Mouse (Mus musculus) forebrain, embryonic 12.5 days (tissue): ENCODE measurements around the gene Pdgfc. TPM values are rescaled to one million over a fixed set of nuclear protein-coding genes. Genes with fewer than 3 reads are reported as not detected.

Experiments used
- ATAC-seq: fragments of 200-750 bp; cut with Nextera tagmentation; 2 replicates; pipeline ENCODE4 v1.8.0; 2017; ENCODE audit warnings: moderate TSS enrichment; ENCODE audit not compliant: low FRiP score
- H3K27ac ChIP-seq: fragments of 300-500 bp; sonication (generic); 2 replicates; pipeline ENCODE4 v1.5.1; 2016; ENCODE audit warnings: mild to moderate bottlenecking
- H3K27me3 ChIP-seq: fragments of 300-500 bp; sonication (generic); 2 replicates; pipeline ENCODE4 v1.6.1; 2016; ENCODE audit warnings: mild to moderate bottlenecking
- H3K36me3 ChIP-seq: fragments of 300-500 bp; sonication (generic); replicated peaks from 2 replicates; pipeline ENCODE4 v1.6.1; 2016; ENCODE audit warnings: mild to moderate bottlenecking
- H3K4me1 ChIP-seq: fragments of 300-500 bp; sonication (generic); 2 replicates; pipeline ENCODE4 v1.6.1; 2016
- H3K4me2 ChIP-seq: fragments of 300-500 bp; sonication (generic); 2 replicates; pipeline ENCODE4 v1.6.1; 2016; ENCODE audit warnings: mild to moderate bottlenecking, moderate library complexity
- H3K4me3 ChIP-seq: fragments of 300-500 bp; sonication (generic); replicated peaks from 2 replicates; pipeline ENCODE4 v1.5.1; 2016; ENCODE audit warnings: mild to moderate bottlenecking
- H3K9ac ChIP-seq: fragments of 300-500 bp; sonication (generic); 2 replicates; pipeline ENCODE4 v1.6.1; 2016; ENCODE audit warnings: mild to moderate bottlenecking
- H3K9me3 ChIP-seq: fragments of 300-500 bp; sonication (generic); 2 replicates; pipeline ENCODE4 v1.6.1; 2016
- WGBS: fragments of 180-500 bp; shearing (Covaris S2); methylation state at CpG from one replicate; pipeline ENCODE4 v1.1.7; 2016; 5-methylcytosine and 5-hydroxymethylcytosine counted together
- polyA plus RNA-seq: library from polyadenylated mRNA; unstranded; fragments of >200 nt; fragmentation: Nextera tagmentation; extraction: Ambion mirVana; gene quantifications from 2 replicates; pipeline ENCODE4 v1.2.1, GENCODE M21; 2016

Pdgfc gene
- polyA plus RNA-seq, result 10.1 and 11.4 TPM in 2 replicates

DNA sequence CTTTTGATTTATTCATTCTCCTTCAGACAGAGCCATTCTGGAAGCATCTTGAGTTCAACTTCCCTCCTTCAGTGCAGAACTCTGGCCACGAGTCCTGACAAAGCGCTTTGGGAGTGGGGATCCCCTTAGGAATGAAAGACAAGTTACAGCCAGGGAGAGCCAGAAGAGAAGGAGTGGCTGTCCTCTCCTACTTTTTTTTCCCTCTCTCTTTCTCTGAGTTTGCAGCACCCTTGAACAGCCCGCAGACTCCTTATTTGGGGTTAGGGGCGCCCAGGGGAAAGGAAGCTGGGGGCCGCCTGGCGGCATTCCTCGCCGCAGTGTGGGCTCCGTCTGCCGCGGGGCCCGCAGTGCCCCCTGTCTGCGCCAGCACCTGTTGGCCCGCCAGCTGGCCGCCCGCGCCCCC lies at the start of gene Pdgfc:
Gene Pdgfc, plus strand, starts transcription at position 266 of the 403 bp plus-strand sequence.
- no peaks in the 10 kb centered on the region for H3K36me3 ChIP-seq
- H3K27ac ChIP-seq, result peak within 1 kb of the TSS; percentile 81
- H3K4me3 ChIP-seq, result peak within 1 kb of the TSS; percentile 66
- H3K4me1 ChIP-seq, result peaks cover 5% of the 10 kb centered on the region; the same call in 1 of the 2 replicates
- no peaks in the 10 kb centered on the region for H3K27me3 ChIP-seq
- no peaks in the 10 kb centered on the region for H3K9me3 ChIP-seq
- H3K4me2 ChIP-seq, result peak within 1 kb of the TSS; percentile 83
- WGBS, result under 1% methylated on average over 11 of the region's 17 CpGs
- ATAC-seq, result no peak
- peak within 1 kb of the TSS; percentile 67 for H3K9ac ChIP-seq

GRCm38 (mm10) chr3:81009245-81009644 lies 27.0 kb upstream of the Pdgfc start:
- Histone ChIP-seq H3K9ac (no peak overlapping the region), H3K4me1 (no peaks in the 10 kb centered on the region), H3K4me3 (no peak overlapping the region), H3K4me2 (no peak overlapping the region), H3K9me3 (no peaks in the 10 kb centered on the region), H3K36me3 (no peaks in the 10 kb centered on the region), H3K27me3 (no peaks in the 10 kb centered on the region), H3K27ac (no peak overlapping the region)
- WGBS, result 88% methylated on average over 3 of the region's 3 CpGs
- ATAC-seq, result no peak

DNA sequence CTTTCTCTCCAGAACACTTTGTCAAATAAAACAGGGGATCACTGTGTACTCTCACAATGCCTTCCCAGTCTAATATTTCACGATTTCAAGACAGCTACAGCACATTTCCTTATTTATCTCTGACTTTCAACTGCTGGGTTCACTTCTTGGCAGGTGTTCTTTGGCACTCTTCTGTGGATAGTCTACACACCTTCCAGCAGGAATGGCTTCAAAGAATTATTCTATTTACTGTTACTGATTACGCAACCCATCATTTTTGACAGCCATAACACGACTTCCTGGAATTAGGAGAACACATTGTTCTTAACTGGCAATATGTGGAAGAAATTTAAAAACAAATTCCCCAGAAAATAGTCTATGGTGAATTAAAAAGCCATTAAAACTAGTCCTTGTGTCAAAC lies 26.3 kb upstream of the Pdgfc start:
- 82% methylated on average over 3 of the region's 3 CpGs for WGBS
- Histone ChIP-seq H3K27me3 (no peaks in the 10 kb centered on the region), H3K9ac (no peak overlapping the region), H3K4me2 (no peak overlapping the region), H3K36me3 (no peaks in the 10 kb centered on the region), H3K4me3 (no peak overlapping the region), H3K9me3 (no peaks in the 10 kb centered on the region), H3K27ac (no peak overlapping the region), H3K4me1 (no peaks in the 10 kb centered on the region)
- ATAC-seq, result no peak

DNA sequence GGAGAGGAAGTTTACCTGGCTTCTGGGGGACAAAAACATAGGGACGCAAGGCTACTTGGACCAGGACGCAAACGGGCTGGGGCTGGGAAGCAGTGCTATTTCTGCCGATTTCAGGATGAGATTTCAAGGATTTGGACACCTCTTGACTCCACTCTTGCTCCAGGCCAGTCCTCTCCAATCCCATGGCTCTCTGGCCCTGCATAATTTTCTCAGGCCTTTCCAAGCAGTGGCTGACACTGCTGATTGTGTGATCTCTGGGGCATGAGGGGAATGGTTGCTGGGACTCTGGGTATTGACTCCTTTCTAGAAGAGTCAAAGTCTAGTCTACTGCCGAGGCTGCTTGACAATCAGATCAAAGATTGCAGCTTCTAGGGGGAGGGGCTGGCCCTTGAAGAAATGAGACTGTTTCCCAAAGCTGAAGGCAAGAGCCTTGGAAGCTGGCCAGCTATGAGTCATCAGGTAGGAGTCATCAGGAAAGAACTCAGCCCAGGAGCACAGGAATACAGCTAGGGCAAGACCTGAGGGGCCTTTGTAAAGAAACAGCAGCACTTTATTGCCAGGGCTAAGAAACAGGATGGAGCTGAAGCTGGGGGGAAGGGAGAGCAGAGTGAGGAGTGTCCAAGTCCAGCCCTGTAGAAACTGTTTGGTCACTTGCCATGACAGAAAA lies 18.7 kb upstream of the Pdgfc start:
- no peaks in the 10 kb centered on the region for H3K4me1 ChIP-seq
- H3K4me2 ChIP-seq, result no peak overlapping the region
- WGBS, result 83% methylated on average over 5 of the region's 5 CpGs
- no peaks in the 10 kb centered on the region for H3K27me3 ChIP-seq
- no peak overlapping the region for H3K4me3 ChIP-seq
- no peaks in the 10 kb centered on the region for H3K36me3 ChIP-seq
- no peaks in the 10 kb centered on the region for H3K9me3 ChIP-seq
- no peak for ATAC-seq
- no peak overlapping the region for H3K27ac ChIP-seq
- no peak overlapping the region for H3K9ac ChIP-seq

- WGBS, result 49% methylated on average over 1 of the region's 1 CpGs
- no peak overlapping the region for H3K4me2 ChIP-seq
- no peaks in the 10 kb centered on the region for H3K27me3 ChIP-seq
- H3K9me3 ChIP-seq, result no peaks in the 10 kb centered on the region
- no peaks in the 10 kb centered on the region for H3K4me1 ChIP-seq
- H3K27ac ChIP-seq, result no peak overlapping the region
- no peak for ATAC-seq
- no peak overlapping the region for H3K4me3 ChIP-seq
- H3K36me3 ChIP-seq, result no peaks in the 10 kb centered on the region
- no peak overlapping the region for H3K9ac ChIP-seq
Measured at GRCm38 (mm10) chr3:81020064-81020463, 16.2 kb upstream of the Pdgfc start.

DNA sequence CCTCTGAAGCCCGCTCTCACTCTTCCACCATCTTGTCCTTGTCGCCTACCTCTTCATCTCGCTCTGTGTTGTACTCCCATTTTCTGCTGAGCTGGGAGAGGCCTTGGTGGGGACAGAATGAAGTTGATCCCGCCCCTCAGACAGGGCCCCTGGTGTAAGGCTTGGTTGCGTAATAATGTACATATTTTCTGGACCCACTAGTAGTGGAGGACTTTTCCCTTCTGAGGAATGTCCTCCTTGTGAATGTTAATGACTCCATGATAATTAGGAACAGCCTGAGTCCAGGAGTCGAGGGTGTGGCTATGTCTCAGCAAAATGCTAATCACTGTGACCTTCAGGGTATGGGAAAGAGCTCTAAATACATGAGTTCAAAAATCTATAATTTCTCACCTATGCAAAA lies 14.4 kb upstream of the Pdgfc start:
- Histone ChIP-seq H3K4me3 (no peak overlapping the region), H3K4me2 (no peak overlapping the region), H3K27ac (no peak overlapping the region), H3K9me3 (no peaks in the 10 kb centered on the region), H3K9ac (no peak overlapping the region), H3K4me1 (no peaks in the 10 kb centered on the region), H3K27me3 (no peaks in the 10 kb centered on the region), H3K36me3 (no peaks in the 10 kb centered on the region)
- WGBS, result 82% methylated on average over 6 of the region's 6 CpGs
- ATAC-seq, result no peak

DNA sequence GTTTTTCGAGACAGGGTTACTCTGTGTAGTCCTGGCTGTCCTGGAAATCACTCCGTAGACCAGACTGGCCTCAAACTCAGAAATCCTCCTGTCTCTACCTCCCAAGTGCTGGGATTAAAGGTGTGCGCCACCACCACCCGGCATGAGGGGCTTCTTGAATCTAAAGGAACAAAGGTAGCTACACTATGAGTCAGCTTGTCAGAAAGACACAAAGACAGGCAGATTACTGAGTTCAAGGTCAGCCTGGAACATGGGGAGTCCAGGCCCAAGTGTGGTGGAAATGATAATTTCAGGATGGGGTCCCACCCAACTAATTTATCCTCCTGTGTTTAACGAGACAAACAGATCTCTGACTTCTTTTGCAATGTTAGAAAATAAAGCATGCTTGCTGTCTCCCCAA lies 13.9 kb upstream of the Pdgfc start:
- no peak overlapping the region for H3K4me2 ChIP-seq
- no peak for ATAC-seq
- no peak overlapping the region for H3K27ac ChIP-seq
- no peaks in the 10 kb centered on the region for H3K36me3 ChIP-seq
- no peaks in the 10 kb centered on the region for H3K27me3 ChIP-seq
- no peaks in the 10 kb centered on the region for H3K9me3 ChIP-seq
- H3K9ac ChIP-seq, result no peak overlapping the region
- no peaks in the 10 kb centered on the region for H3K4me1 ChIP-seq
- H3K4me3 ChIP-seq, result no peak overlapping the region
- WGBS, result 76% methylated on average over 5 of the region's 5 CpGs

- Histone ChIP-seq H3K36me3 (no peaks in the 10 kb centered on the region), H3K4me2 (no peak overlapping the region), H3K9ac (no peak overlapping the region), H3K27me3 (no peaks in the 10 kb centered on the region), H3K27ac (no peak overlapping the region), H3K9me3 (no peaks in the 10 kb centered on the region), H3K4me3 (no peak overlapping the region), H3K4me1 (no peaks in the 10 kb centered on the region)
- no peak for ATAC-seq
- 76% methylated on average over 1 of the region's 1 CpGs for WGBS
Measured at GRCm38 (mm10) chr3:81022845-81023244, 13.4 kb upstream of the Pdgfc start.

DNA sequence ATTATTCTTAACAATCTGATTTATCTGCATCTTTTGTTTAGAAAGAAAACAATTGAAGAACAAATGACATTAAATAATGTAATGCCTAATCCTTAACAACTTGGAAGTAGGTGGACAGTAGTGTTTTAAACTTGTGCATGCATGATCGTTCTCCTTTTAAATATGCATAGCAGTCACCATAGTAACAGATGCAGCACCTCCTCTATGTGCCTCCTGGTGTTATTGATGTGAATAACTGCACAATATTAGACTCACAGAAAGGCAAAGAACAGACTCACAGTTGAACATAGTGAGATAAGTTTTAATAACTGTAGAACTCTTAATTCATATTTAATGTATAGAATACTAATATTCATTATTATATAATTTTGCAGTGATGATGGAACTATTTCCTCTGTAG lies 12.6 kb upstream of the Pdgfc start:
- 23% methylated on average over 1 of the region's 1 CpGs for WGBS
- no peak for ATAC-seq

GRCm38 (mm10) chr3:81025568-81026213 lies 10.5 kb upstream of the Pdgfc start:
- H3K9ac ChIP-seq, result no peak overlapping the region
- H3K27me3 ChIP-seq, result no peaks in the 10 kb centered on the region
- WGBS, result 71% methylated on average over 9 of the region's 9 CpGs
- no peaks in the 10 kb centered on the region for H3K36me3 ChIP-seq
- H3K4me2 ChIP-seq, result no peak overlapping the region
- H3K9me3 ChIP-seq, result no peaks in the 10 kb centered on the region
- H3K4me1 ChIP-seq, result no peaks in the 10 kb centered on the region
- H3K4me3 ChIP-seq, result no peak overlapping the region
- ATAC-seq, result peak; percentile 52; the same call in 1 of the 2 replicates
- H3K27ac ChIP-seq, result no peak overlapping the region

More for the DNA sequence above, 12.6 kb upstream of the Pdgfc start:
- H3K4me3 ChIP-seq, result no peak overlapping the region
- H3K4me2 ChIP-seq, result no peak overlapping the region
- no peaks in the 10 kb centered on the region for H3K4me1 ChIP-seq
- H3K9ac ChIP-seq, result no peak overlapping the region
- H3K27ac ChIP-seq, result no peak overlapping the region
- no peaks in the 10 kb centered on the region for H3K27me3 ChIP-seq
- H3K9me3 ChIP-seq, result no peaks in the 10 kb centered on the region
- H3K36me3 ChIP-seq, result no peaks in the 10 kb centered on the region

DNA sequence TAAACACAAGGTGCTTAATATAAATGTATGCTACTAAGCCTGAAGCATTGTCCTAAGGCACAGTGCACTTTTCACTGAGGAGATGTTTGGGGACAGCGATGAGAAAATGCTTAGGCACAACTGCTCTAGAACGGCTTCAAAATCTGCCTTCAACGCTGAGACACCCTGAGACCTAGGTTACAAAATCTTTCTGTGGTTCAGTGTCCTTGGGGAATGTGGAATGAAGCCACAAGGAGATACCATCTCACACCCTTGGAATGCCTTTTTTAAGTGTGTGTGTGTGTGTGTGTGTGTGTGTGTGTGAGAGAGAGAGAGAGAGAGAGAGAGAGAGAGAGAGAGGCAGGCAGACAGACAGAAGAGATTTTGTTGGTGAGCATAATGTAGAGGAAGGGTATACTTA lies 7.9 kb upstream of the Pdgfc start:
- H3K4me2 ChIP-seq, result no peak overlapping the region
- no peak for ATAC-seq
- no peak overlapping the region for H3K9ac ChIP-seq
- no peak overlapping the region for H3K27ac ChIP-seq
- WGBS, result 94% methylated on average over 3 of the region's 3 CpGs
- no peaks in the 10 kb centered on the region for H3K36me3 ChIP-seq
- no peaks in the 10 kb centered on the region for H3K9me3 ChIP-seq
- no peaks in the 10 kb centered on the region for H3K4me1 ChIP-seq
- H3K4me3 ChIP-seq, result no peak overlapping the region
- H3K27me3 ChIP-seq, result no peaks in the 10 kb centered on the region

GRCm38 (mm10) chr3:81029321-81029720 lies 6.9 kb upstream of the Pdgfc start:
- 75% methylated on average over 4 of the region's 4 CpGs for WGBS

DNA sequence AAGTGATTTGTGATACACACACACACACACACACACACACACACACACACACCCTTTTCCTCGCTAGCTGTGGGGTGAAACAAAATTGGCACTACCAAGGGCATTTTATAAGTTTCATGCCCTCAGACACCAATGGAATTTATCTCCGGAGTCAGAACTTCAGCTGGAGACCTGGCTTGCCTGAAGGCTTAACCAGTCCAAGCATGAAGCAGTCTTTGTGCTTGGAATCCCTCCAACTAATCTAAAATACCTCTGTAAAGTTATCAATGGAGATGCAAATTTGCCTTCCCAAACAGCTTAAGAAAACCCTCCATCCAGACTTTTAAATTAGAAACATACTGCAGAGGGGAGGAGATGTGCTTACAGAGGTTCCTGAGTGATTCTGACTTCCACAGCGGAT lies 6.3 kb upstream of the Pdgfc start:
- 67% methylated on average over 3 of the region's 3 CpGs for WGBS
- no peak for ATAC-seq
- Histone ChIP-seq H3K4me1 (no peaks in the 10 kb centered on the region), H3K4me2 (no peak overlapping the region), H3K9me3 (no peaks in the 10 kb centered on the region), H3K4me3 (no peak overlapping the region), H3K9ac (no peak overlapping the region), H3K27ac (no peak overlapping the region), H3K36me3 (no peaks in the 10 kb centered on the region), H3K27me3 (no peaks in the 10 kb centered on the region)

More at GRCm38 (mm10) chr3:81029321-81029720, 6.9 kb upstream of the Pdgfc start:
- Histone ChIP-seq H3K4me1 (no peaks in the 10 kb centered on the region), H3K4me2 (no peak overlapping the region), H3K4me3 (no peak overlapping the region), H3K27ac (no peak overlapping the region), H3K36me3 (no peaks in the 10 kb centered on the region), H3K9me3 (no peaks in the 10 kb centered on the region), H3K9ac (no peak overlapping the region), H3K27me3 (no peaks in the 10 kb centered on the region)
- ATAC-seq, result no peak
